Mouse (Mus musculus) retina, postnatal 7 days (tissue): Measurements from ENCODE around the gene Taok3.

ENCODE experiments used
- DNase-seq: peaks from one replicate; pipeline ENCODE4 v3.0.0-alpha.2; 2012; ENCODE audit warnings: low read depth, low spot score

Taok3 gene

DNA sequence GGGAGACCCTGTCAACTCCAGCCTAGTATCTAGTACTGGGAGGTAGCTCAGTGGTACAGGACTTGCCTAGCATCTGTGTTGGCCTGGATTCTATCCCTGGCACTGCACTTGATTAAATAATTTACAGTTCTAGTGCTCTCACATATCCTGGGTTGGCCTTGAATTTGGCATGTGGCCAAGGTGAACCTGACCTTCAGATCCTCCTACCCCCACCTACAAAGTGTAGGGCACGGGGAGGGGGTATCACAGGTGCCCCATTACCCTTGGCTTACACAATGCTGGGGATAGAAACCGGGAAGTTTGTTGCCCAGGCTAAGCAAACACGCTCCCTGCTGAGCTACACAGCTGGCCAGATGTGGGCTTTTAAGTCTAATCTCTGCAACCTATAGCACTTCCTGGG lies 183.0 kb downstream of the Taok3 start:
- no peak for DNase-seq

DNA sequence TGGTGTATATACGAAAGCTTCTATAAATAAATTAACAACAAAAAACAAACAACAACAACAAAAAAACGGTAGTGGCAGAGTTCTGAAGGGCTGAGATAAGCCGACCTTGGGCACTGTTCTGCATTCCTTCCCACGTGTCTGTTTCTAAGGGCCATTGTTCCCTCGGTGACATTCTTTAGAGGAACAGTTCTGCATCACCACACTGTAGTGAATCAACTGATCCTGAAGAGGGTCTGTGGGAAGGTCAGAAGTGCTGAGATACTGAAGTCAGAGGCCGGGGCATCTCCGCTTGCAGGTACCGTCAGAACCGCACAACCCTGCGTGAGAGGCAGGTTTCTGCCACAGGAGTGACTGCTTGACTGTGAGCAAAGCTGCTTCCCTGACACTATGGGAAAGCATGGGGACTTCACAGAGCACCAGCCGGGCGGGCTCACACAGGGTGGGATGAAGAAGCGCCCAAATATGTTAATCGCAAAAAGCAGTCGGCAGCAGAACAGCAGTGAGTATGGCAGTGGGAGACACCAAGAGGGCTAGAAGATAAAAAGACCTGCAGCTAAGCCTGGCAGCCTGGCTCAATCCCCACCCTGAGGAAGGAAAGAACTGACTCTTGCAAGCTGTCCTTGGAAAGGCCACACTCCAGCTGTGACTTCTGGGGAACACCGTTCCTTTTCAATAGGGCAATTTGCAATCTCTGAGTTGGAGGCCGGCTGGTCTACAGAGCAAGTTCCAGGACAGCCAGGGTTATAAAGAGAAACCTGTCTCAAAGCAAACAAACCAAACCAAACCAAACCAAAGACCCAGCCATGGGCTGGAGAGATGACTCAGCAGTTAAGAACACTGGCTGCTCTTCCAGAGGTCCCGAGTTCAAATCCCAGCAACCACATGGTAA lies 184.0 kb downstream of the Taok3 start:
- no peak for DNase-seq

DNA sequence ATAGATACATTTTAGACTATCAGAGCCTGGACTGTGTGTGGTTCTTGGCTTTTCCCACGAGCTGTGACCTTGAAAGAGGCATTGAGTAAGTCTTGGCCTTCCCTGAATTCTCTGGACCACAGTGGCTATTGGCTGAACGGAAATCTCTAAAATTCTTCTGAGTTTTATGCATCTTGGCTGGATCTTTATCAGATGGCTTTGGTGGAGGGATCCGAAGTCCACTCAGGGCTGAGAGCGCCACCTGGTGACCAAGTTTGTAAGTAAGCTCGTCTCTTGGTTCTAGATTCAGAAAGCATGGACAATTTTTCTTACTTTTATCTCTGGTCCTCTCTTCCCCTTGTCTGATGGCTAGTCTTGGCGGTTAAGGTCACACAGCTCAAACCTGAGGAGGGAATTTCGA lies 185.0 kb downstream of the Taok3 start:
- DNase-seq, result peak; percentile 69

DNA sequence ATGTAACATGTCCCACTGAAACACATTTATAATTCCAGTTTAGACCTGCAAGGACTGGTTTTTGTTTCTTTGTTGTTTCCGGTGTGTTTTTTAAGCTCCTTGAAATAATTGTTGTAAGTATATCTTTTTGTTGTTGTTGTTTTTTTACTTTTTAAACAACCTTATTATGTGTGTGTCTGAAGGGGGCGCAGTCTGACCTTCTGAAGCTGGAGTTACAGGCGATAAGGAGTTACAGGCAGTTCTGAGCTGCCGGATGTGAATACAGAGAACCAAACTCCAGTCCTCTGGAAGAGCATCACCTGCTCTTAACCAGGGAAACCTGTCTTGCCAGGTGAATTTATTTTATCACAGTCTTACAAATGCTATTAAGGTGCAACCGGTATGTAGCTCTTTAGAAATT lies 185.8 kb downstream of the Taok3 start:
- no peak for DNase-seq

DNA sequence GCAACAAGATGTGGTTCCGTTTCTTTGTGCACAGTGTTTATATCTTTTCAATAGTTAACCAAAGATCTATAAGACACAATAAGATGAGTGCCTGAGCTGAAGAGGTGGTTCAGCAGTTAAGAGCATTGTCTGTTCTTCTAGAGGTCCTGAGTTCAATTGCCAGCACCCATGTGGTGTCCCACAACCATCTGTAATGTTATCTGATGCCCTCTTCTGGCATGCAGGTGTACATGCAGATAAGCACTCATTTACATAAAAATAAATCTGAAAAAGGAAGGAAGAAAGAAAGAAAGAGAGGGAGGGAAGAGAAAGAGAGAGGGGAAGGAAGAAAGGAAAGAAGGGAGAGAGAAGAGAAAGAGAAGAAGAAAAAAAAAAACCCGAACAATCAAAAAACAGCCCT lies 186.9 kb downstream of the Taok3 start:
- no peak for DNase-seq

DNA sequence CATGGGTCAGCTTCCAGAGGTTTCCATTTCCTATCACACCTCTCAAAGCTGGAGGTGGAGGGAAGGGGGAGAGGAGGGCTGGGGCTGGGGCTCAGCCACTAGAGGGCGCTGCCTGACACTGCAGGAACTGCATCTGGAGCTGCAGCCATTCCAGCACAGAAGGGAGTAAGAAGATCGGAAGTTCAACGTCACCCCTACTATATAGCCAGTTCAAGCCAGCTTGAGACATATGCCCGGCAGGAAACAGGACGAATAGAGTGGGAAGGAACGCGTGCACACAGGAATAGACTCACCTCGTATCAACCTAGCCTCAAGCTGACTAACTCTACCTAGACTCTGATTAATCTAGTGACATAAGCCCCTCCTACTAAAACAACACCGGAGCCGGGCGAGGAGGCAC lies 187.8 kb downstream of the Taok3 start:
- DNase-seq, result peak; percentile 50

DNA sequence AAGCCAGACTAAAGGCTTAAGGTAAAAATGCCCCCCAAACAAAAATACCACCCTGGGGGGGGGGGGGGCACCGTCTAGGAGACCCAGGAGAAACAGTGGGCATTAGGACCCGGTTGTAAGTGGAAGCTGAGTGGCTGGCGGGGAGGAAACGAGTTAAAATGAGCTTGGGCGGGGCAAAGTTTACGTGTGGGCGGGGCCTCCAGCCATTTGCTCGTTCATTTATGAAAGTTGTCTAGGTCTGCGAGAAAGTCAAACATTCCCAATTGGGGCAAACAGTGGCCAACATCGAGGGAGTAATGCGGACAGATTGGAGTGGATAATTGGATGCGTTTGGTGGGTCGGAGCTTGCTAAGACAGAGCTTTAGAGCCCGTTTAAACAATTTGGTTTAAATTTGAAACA lies 193.5 kb downstream of the Taok3 start:
- no peak for DNase-seq

DNA sequence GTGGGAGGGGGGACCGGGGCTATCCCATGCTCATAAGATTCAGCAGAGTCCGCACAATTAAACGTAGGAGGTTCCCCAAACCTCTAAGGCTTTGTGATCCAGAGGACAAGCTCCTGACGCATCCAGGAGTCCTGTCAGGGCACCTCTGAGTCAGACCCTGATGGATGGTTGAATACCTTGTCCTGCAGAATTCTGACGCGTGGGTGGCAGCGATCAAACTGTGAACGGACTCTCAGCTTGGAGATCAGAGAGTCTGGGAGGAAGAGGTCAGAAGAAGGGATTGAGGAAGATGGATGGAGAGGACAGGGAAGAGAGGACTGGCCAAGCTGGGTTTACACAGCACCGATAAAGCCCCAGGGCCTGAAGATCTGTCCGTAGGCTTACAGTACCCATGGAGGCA lies 194.0 kb downstream of the Taok3 start:
- no peak for DNase-seq

DNA sequence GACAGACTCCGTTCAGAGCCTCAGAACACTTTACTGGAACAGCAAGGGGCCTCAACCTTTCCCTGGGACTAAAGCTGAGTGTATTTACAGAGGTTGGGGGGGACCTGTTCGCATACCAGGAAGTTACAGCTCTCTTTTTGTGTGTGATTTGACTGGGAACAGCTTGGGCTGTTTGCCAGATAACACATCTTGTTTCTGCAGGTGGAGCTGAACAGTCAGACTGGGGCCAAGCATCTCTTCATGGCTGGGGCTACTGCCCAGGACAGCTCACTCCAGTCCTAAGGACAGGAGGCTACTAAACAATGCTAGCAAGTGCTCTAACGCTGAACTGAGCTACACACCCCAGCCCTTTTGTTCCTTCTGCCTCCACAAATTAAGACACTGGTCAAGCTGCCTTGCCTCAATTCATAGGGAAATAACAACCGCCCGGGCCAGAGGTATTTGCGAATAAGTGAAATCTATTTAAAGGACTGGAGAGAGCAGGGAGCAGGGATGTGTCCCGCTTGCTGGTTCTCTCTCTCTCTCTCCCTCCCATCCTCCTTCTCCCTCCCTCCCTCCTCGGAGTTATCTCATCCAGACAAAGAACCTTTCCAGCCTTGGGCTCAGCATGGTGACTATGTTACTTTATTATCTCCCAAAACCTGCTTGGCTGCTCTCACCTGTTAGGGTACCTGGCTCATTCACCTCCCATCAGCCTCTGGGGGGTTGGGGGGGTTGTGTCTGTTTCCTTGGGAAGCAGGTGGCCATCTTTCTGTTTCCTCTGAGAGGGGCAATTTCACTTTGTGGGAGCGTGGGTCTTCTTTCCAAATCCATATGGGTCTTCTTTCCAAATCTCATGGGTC lies 194.9 kb downstream of the Taok3 start:
- no peak for DNase-seq

DNA sequence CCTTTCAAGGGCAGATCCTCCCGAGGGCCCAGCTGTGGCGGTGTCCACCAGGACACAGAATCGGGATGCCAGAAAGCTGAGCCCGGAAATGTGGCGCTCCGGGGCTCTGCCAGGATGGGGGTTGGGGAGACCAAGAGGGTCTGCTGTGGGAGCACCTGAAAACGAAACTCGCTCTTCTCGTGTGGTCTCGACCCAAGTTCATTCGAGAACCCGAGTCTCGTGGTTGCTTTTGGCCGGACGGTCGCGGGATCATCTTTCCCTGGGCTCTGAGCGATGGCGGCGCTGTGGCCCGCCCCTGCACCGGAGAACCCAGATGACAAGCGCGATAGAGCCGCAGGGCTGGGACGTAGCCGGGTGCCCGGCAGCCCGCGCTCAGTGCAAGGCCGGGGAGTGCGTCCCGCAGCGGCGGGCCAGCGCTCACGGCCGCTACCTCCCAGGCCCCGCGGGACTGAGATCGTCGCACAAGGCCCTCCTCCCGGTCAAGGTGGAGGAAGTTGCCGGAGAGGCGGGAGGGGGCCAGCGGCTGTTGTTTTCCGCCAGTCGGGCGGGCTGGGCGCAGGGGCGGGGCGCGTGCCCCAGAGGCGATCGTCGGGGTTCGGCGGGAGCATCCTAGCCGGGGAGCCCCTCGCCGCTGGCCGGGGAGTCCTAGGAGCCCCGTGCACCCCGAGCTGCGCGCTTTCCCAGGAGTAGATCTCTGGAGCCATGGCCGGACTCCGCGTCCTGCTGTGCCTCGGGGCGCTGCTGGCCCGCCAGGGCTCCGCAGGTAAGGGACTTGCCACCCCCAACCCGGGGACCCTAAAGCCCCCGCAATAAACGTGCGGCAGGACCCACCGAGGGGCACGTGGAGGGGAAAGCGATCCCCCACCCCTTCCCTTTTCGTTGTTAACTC lies 199.1 kb downstream of the Taok3 start, which contains the start of gene Vsig10:
TSS of gene Vsig10 (plus strand) at position 343 of the 889 bp plus-strand sequence.
- DNase-seq, result peak; percentile 24

DNA sequence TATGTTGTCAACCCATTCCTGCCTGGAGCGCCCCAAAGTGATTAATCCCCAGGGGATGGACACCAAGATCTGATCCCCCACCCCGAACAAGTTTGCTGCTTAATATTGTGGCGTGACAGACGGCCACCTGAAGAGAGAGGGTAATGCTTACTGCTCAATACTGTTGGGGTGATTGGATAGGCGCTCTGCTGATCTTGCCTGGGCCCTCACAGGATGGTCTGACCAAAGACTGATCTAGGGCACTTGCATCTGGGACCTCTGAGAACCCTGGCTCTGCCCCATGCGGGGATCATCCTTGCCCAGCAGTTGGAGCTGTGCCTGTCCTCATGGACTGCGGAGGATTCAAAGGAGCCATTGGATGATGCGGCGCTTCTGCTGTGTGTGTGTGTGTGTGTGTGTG lies 203.8 kb downstream of the Taok3 start:
- DNase-seq, result no peak
